Mouse (Mus musculus) bone marrow macrophage, adult 2 months (primary cell): ENCODE results near the gene Nolc1.

Experiments
- CTCF ChIP-seq: IDR thresholded peaks from 2 replicates; pipeline ENCODE4 v1.5.1; 2012; ENCODE audit warnings: low read depth, mild to moderate bottlenecking, low read length, moderate library complexity
- POLR2A ChIP-seq: IDR thresholded peaks from 2 replicates; pipeline ENCODE4 v1.6.1; 2012; ENCODE audit warnings: mild to moderate bottlenecking, low read depth, low read length, borderline replicate concordance

GRCm38 (mm10) chr19:46075616-46076607 is at the start of gene Nolc1:
- TF ChIP-seq POLR2A (no peak), CTCF (no peak)
